Mouse (Mus musculus) bone marrow, adult 2 months (tissue): ENCODE results near the gene Foxe3. TPM values are rescaled to one million over a fixed set of nuclear protein-coding genes. Genes with fewer than 3 reads are reported as not detected.

Experiments
- H3K27ac ChIP-seq: fragments of 200-500 bp; 2 replicates; pipeline ENCODE4 v1.5.1; 2012; ENCODE audit warnings: low read depth, mild to moderate bottlenecking, control low read depth, inconsistent platforms, low read length; ENCODE audit not compliant: control insufficient read depth, poor library complexity, insufficient read depth
- H3K4me1 ChIP-seq: fragments of 200-500 bp; 2 replicates; pipeline ENCODE4 v1.6.1; 2011; ENCODE audit warnings: low read length; ENCODE audit not compliant: control insufficient read depth, insufficient read depth
- H3K4me3 ChIP-seq: fragments of 200-500 bp; replicated peaks from 2 replicates; pipeline ENCODE3; 2011; ENCODE audit warnings: mild to moderate bottlenecking, low read depth, low read length, control low read depth; ENCODE audit not compliant: control insufficient read depth
- CTCF ChIP-seq: fragments of 200-500 bp; IDR thresholded peaks from 2 replicates; pipeline ENCODE4 v1.5.1; 2011; ENCODE audit warnings: low read length, control low read depth; ENCODE audit not compliant: control insufficient read depth, insufficient read depth
- POLR2A ChIP-seq: fragments of 200-500 bp; IDR thresholded peaks from 2 replicates; pipeline ENCODE4 v1.6.1; 2011; ENCODE audit warnings: low read depth, mild to moderate bottlenecking, control low read depth, low read length, borderline replicate concordance; ENCODE audit not compliant: control insufficient read depth
- WGBS: fragments of 180-500 bp; shearing (Covaris S2); methylation state at CpG from one replicate; pipeline ENCODE4 v1.1.7; 2018; 5-methylcytosine and 5-hydroxymethylcytosine counted together
- polyA plus RNA-seq: library from polyadenylated mRNA; stranded (reverse); fragments of >200 nt; gene quantifications from 2 replicates; pipeline ENCODE4 v1.2.4, GENCODE M21; 2011; ENCODE audit warnings: low replicate concordance; ENCODE audit not compliant: missing spikeins, insufficient read depth, insufficient read length

The Foxe3 gene
- polyA plus RNA-seq, 1 experiment, result not detected

- Histone ChIP-seq H3K27ac (no peak overlapping the region), H3K4me1 (no peaks in the 10 kb centered on the region), H3K4me3 (no peak overlapping the region)
- 61% methylated on average over 7 of the region's 7 CpGs for WGBS
- TF ChIP-seq POLR2A (no peak), CTCF (no peak)
These were observed 22.2 kb upstream of the Foxe3 start for GRCm38 (mm10) chr4:114947852-114948481.

- H3K4me1 ChIP-seq, result no peaks in the 10 kb centered on the region
- no peak for TF ChIP-seq POLR2A
- TF ChIP-seq CTCF, result peak; percentile 74
- WGBS, result 24% methylated on average over 6 of the region's 6 CpGs
- no peak overlapping the region for H3K27ac ChIP-seq
- no peak overlapping the region for H3K4me3 ChIP-seq
These were observed 21.6 kb upstream of the Foxe3 start for GRCm38 (mm10) chr4:114947395-114947794.

- 83% methylated on average over 4 of the region's 4 CpGs for WGBS
- TF ChIP-seq POLR2A, result no peak
- no peak for TF ChIP-seq CTCF
- Histone ChIP-seq H3K4me3 (no peak overlapping the region), H3K4me1 (no peaks in the 10 kb centered on the region), H3K27ac (no peak overlapping the region)
These were observed 20.6 kb upstream of the Foxe3 start for GRCm38 (mm10) chr4:114946416-114946815.

GRCm38 (mm10) chr4:114945021-114945420 lies 19.2 kb upstream of the Foxe3 start:
- TF ChIP-seq CTCF, result no peak
- TF ChIP-seq POLR2A, result no peak
- Histone ChIP-seq H3K27ac (no peak overlapping the region), H3K4me3 (no peak overlapping the region), H3K4me1 (no peaks in the 10 kb centered on the region)
- 77% methylated on average over 5 of the region's 5 CpGs for WGBS

- Histone ChIP-seq H3K27ac (no peak overlapping the region), H3K4me1 (no peaks in the 10 kb centered on the region), H3K4me3 (no peak overlapping the region)
- 74% methylated on average over 8 of the region's 8 CpGs for WGBS
- no peak for TF ChIP-seq POLR2A
- TF ChIP-seq CTCF, result no peak
These were observed 16.8 kb upstream of the Foxe3 start for GRCm38 (mm10) chr4:114942583-114942982.

GRCm38 (mm10) chr4:114942112-114942511 lies 16.3 kb upstream of the Foxe3 start:
- Histone ChIP-seq H3K4me3 (no peak overlapping the region), H3K4me1 (no peaks in the 10 kb centered on the region), H3K27ac (no peak overlapping the region)
- no peak for TF ChIP-seq POLR2A
- TF ChIP-seq CTCF, result no peak
- 41% methylated on average over 4 of the region's 4 CpGs for WGBS

- TF ChIP-seq POLR2A (no peak), CTCF (no peak)
- Histone ChIP-seq H3K4me3 (no peak overlapping the region), H3K27ac (no peak overlapping the region), H3K4me1 (no peaks in the 10 kb centered on the region)
- 87% methylated on average over 4 of the region's 4 CpGs for WGBS
These were observed 15.5 kb upstream of the Foxe3 start for GRCm38 (mm10) chr4:114941311-114941710.

GRCm38 (mm10) chr4:114938248-114938647 lies 12.4 kb upstream of the Foxe3 start:
- Histone ChIP-seq H3K4me1 (no peaks in the 10 kb centered on the region), H3K4me3 (no peak overlapping the region), H3K27ac (no peak overlapping the region)
- WGBS, result 81% methylated on average over 3 of the region's 3 CpGs
- TF ChIP-seq POLR2A (no peak), CTCF (no peak)
